Mouse (Mus musculus) kidney, postnatal 14 days (tissue): ENCODE data around the gene Adcyap1r1.

Experiments used
- DNase-seq: peaks from one replicate; pipeline ENCODE4 v3.0.0; 2022; ENCODE audit warnings: mixed read lengths

Adcyap1r1 gene

DNA sequence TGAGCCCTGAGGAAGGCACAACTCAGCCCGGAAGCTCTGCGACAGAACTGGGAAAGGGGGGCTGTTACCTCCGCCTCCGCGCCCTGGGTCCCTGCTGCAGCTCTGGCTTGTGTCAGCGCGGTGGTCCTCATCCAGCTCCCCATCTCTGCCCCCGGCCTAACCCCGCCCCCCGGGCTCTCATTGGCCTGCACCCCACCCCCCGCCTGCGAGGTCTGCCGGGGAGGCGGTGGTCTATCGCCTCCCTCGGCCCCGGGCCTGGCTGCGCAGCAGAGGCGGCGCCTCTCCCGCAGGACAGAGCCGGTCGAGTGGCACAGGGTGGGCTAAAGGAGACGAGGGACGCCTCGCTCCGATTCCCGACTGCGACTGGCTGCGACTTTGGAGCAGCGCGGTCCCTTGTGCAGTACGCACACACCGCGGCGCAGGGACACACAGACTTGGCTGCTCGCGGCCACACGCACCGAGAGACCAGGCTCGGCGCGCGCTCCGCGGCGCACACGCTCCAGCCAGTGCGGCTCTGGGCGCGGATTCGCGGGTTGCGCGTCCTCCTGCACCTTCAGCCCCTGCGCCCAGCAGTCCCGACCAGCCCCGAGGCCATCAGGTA, at the start of gene Adcyap1r1:
Gene Adcyap1r1, plus strand, starts transcription at position 208 of the 601 bp plus-strand sequence.
- peak; percentile 27 for DNase-seq

DNA sequence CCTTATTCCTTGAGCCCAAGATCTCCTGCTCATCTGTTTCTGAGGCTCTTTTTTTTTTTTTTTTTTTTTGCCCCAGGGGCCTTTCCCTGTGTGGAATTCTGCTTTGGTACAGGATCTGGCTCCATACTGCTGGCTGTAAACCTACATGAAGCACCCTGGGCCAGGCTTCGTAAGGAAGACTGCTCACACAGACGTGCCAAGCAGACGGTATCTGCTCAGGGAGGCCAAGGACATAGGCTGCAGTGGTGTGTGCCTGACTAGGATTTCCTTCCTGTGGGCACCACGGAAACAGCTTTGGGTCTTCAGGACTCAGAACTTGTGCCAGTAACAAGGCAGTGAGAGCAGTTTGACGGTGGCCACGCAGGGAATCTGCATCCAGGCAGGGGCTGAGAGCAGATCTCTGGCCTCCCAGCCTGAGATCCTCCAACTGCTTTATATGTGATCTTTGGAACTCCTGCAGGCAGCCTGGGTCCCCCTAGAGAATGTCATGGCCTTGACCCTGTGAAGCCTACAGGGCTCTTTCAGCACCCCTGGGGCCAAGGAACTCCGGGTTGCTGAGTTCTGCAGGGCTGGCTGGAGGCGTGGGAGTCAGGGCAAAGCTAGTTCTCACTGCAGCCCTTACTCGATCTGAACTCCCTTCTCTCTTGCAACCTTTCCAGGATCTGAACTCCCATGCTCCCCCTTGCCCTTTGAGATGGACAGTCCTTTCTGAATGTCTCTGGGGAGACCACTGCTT, 49.6 kb upstream of the Adcyap1r1 start:
- no peak for DNase-seq

DNA sequence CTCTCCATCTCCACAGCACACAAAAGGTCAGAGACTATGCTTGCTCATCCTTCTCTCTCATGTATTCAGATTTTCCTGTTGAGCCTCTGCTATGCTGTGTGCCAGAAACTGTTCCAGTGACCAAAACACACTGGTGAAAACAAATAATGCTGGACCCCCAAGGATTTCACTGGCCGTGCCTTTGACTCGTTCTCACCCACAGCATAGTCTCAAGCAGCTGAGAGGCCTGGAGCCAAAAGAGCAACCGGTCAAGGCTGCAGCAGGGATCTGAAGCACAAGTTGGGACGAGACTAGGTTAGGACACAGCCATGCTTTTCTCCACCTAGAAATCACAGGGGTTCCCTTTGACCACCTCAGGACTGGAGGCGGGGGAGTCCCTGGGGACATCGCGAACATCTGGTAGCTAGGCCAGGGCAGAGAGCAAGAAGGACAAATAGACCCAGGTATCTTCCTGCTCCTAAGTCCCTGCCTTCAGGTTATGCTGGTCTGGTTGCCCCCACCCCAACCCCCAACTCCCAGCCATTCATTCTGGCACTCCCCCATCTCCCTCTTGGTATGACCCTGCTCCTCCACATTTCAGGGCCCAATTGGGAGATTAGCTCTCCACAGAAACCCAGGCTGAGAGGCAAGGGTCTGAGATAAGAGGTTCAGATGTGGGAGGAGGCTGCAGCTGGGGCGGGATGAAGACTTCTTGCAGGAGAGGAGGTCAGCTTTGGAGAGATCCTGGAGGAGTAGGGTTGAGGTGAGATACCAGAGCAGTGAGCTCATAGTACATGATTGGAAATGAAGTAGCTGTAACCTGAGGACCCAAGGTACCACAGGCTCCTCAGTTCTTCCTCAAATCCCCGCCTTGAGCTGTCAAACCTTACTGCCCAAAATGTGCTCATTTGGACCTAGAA, 48.1 kb upstream of the Adcyap1r1 start:
- DNase-seq: no peak

DNA sequence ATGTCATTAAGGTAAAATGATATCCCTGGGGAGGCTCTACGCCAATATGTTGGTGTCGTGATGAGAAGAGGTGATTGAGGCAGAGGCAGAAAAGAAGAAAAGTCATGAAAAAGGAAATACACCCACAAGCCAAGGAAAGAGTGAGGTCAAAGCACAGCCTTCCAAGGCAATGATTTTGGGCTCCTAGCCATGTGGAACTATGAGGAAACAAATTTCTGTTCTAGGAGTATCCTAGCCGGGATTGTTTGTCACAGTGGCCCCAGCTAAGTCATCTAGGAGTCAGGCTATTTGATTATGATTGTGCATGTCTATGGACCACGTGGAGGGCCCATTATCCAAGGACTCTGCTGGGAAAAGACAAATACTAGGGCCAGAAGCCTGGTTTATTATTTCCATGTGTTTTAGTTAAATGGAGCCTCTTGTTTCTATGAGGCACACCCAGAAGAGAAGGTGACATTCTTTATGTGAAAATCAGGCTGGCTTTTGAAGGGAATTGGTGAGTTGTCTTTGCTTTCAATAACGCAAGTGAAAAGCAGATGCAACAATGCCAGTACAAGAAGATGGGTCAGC, 47.3 kb upstream of the Adcyap1r1 start:
- no peak for DNase-seq

DNA sequence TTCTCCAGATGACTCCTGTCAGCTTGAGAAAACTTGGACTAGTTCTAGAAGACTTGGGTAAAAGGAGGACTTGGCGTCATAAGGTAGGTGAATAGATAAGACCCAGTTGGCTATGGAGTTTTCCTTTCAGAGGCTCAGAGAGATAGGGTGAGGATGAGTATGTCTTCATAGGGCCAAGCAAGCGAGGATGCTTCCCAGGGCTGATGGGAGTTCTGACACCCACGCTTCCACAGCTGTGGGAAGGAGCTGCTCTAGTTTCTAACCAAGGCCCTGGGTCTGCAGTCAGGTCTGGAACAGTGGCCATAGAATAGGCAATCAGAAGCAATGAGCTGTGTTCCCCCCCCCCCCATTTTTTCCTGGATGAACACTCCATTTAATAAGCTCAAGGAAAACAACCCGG, 44.4 kb upstream of the Adcyap1r1 start:
- no peak for DNase-seq

DNA sequence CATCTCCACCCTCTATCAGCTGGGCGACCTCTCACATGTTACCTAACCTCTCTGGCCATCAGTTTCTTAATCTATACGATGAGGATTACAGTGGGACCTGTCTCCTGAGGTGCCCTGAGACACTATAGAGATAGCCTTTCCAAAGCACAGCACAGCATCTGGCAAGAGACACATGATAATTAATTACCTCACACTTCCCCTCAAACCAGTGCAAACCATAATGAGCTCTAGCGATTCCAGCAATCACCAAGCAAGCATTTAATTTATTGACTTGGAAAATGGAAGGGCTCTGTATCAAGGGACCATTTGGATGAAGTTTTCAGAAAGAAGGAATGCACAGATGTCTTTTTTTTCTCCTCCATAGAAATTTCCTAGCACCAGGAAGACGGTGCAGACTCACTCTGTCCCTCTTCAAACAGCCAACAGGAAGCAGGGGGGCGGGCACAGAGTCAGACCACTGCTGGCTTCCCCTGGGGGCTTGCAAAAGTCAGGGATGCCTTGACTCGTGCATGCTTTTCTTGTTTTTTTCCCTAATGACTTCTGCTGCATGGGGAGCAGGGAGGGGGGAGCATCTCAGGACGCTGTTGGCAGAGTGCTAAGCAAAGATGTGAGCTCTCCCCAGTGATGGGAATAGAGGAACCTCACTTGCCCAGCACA, 41.5 kb upstream of the Adcyap1r1 start:
- peak; percentile 54 for DNase-seq

DNA sequence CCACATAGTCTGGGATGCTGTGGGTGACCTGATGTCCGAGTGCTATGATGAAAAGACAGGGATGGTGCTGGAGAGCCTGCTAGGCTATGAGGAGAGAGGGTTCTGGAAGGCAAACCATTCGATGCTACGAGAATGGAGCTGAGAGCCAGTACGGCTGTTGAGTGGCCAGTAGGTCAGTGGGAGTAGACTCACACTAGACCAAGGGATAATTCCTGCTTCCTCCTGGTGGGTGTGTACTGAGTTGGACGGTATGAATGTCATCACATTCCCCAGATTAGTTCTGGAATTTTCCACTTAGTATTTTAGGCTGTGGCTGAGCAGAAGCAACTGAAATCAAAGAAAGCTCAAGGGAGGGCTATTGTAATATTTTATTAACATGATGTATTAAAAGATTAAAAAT, 40.8 kb upstream of the Adcyap1r1 start:
- DNase-seq: peak; percentile 26

DNA sequence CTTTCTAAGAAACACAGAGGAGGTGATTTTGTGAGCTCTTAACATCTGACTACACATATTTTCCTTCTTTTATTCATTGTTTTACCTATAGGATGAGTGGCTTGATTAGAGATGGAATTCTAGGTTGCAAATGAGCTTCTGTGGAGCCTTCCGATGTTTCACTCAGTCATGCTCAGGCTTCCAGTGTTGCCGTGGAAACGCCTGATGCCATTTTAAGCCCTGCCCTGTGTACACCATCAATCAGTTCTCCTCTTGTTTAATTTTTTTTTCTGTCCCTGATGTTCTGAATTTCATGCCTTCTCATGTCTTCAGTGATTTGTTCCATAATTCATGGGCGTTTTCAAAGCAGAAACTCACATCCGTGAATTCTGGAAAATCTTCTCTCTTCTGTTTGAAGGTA, 35.6 kb upstream of the Adcyap1r1 start:
- DNase-seq: no peak

DNA sequence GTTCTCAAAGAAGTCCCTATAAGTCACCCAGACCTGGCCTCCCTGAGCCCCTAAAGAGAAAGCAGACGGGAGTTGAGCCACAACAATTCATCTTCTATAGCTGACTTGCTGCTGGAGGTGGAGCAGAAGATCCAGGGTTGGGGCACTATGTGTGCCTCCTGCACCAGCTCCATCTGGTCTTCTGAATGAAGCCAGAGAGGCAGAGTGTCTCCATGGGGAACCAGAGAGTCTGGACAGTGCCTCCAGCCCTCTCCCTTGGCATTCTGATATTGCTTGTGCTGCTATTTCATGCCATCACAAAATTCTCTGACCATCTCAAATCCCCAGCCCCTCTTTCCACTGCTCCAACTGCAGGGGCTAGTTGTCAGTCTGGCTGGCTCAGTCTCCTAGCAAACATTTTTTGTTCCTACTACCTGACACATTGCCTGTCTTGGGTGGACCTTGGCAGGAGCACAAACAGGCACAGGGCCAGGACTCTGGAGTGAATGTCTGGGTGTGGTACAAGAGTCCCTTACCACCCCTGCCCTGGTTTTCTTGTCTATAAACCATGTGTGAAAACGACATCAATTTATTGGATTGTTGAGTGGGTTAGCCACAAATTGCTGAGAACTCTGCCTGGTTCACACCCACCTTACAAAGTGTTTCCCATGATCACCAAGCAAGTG, 32.9 kb upstream of the Adcyap1r1 start:
- DNase-seq: no peak

DNA sequence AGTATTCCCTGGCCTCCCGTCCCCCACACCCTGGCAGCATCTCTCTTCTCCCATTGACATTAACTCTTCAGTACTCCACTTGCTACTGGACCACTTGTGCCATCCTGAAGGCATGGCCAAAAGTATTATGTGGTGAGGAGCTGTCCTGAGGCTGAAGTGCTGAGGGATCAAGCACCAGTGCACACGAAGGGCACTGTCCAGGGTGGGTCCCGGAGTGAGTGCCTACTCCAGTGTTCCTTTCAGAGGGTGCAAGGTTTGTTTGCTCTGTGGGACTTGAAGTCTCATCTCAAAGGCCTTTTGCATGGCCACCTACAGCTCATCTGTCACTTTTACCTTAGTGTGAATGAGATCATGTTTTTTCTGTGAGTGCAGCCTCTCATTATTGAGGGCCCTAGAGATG, 31.4 kb upstream of the Adcyap1r1 start:
- DNase-seq: no peak

DNA sequence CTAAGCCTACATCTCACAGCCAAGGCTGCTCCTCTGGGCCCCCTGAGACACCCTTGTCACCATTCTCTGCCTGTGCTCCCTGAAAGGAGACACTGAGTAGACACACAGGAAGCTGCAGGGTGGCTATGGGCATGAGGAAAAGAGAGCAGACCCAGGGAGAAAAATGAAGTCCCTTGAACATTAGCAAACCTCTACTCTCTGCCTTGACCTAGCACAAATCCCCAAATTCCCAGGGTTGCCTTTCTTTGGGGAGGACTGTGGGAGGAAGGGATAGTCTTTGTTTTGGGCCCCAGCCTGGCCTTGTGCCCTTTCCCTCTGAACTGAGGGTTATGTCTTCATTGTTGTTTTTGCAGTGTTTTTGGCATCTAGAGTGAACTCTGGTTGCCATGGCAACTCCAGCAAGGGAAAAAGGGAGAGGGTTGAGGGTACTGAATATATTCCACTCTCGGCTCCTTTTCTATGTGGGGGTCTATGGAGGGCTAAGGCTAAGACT, 30.9 kb upstream of the Adcyap1r1 start:
- DNase-seq: no peak

DNA sequence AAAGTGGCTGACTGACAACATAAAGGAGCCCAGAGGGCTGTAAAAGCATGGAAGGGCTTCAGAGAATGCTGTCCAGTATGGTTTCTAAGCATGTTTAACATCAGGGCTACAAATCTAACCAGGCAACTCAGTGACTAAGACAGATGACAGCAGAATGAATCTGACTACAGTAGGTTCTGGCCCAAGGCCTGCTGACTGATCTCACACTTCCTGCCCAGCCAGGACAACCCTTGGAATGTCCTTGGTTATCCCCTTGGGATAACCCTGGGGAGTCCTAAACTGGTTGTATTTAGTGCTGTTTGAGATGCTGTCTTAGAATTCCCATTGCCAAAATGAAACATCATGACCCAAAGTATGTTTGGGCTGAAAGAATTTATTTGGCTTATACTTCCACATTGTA, 19.7 kb upstream of the Adcyap1r1 start:
- DNase-seq: no peak

DNA sequence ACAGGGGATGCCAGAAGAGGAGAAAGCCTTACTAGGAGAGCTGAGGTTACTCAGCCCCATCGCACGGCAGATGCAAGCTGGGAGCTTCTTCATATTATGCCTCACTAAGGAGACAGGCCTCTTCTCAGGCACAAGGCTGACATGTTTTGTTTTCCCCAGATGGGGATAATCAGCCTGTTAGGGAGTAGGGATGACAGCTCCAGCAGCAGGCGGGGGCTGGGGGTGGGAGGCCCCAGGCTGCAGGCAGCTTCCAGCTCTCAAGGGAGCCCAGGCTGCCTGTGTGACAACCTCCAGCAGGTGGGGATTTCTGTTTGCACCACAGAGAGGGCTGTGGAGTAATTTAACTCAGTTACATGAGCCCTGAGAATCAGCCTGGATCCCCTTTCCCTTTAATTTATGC, 17.4 kb upstream of the Adcyap1r1 start:
- DNase-seq: peak; percentile 35

DNA sequence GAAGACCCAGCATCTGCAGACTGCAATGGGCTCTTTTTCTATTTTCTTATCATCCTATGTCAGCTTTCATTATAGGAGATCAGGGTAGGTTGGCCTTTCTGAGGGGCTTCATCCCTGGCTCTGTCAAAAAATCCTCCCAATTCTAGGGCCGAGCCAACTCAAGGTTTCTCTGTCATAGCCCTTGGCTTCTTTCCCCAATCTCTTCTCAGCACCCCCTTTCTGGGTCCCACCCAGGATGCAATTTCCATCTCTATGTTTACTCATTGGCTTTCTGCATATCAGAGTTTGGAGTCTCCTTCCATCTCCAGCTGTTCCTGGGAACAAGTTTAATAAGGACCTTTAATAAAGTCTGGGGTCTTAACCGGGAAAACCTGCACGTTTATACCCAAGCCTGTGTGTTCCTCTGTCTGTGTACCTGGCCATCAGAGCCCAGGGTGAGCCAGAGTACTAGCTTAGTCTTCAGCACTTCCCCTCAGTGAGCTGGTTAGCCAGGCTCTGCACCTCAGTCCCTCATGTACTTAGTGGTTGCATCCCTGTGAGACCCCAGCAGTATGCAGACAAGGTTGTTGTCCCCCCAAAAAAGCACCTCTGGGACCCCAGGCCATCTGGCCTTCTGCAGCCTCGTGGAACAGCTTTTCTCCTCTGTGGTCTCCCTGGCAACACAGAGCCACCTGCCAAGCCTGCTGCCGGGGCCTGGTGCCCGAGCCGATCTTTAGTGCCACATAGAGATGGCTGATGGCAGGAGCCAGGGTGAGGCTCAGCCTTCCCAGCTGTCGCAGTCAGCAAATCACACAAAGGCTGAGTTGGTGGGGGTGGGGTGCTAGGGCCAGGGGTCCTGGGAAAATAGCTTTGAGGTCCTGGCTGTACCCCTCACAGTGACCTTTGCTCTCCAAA, 16.3 kb upstream of the Adcyap1r1 start:
- no peak for DNase-seq

DNA sequence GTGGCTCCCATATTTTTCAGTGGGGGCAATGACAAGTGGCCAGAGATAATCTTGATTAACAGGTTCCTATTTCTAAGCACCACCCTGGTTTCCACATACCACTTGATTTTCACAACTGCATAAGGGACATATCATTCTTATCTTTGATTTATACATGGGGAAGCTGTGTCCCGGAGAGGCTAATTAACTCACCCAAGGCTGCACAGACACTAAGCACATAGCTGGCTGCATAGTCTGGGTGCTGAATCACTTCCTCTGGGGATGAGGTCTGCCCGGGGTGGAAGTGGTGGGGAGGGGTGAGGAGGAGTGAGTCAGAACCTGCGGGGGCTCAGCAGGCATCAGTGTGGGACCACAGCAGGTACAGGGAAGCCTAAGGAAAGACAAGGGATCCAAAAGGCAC, 13.9 kb upstream of the Adcyap1r1 start:
- no peak for DNase-seq

DNA sequence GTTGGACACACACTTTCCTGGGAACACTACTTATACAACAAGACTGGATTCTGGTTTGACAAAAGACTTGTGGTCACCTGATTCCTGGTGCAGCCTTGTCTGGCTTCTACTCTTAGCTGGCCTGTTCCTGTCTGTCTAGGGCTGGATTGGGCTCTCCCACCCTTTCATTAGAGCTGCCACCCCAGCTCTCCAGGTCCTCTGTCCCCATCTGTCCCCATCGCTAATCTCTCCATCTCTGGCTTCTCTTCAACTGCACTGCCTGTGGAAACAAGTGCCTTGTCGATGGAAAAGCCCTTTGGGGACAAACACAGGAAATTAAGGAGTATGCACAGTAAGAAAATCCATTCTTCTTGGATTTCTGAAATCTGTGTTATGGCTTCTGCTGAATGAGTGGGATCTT, 12.9 kb upstream of the Adcyap1r1 start:
- no peak for DNase-seq

DNA sequence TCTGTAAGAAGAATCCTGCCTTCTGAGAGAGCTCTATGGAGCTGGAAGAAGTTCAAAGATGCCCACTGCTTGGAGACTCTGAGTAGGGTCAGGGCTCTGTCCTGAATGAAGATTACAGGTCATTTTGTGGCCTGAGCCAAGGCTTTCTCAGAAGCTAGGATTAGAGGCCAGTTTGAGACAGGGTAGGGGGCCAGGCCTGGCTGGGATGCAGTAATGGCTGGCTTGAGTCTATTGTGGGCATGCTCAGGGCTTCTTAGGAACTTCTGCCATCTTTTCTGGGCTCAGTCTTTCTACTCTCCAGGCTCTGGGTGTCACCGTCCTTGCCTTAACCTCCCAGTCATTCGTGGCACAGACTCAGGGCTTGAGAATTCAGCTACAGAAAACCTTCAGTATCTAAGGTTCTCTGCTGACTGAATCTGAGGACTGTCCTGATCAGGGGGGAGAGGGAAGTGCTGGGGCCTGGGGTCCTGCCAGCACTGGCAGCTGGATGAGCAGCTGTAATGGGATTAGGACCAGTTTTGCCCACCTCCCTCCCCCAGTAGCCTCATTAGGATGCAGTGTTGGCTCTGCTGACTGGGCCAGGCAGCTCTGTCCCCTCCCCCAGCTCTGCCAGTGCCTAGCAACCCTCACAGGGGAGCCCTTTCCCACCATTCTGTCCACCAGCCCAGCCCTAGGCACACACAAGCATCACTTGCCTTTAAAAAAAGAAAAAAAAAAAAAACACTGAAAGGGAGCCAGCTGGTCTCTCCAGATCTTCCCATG, 7.7 kb upstream of the Adcyap1r1 start:
- no peak for DNase-seq

DNA sequence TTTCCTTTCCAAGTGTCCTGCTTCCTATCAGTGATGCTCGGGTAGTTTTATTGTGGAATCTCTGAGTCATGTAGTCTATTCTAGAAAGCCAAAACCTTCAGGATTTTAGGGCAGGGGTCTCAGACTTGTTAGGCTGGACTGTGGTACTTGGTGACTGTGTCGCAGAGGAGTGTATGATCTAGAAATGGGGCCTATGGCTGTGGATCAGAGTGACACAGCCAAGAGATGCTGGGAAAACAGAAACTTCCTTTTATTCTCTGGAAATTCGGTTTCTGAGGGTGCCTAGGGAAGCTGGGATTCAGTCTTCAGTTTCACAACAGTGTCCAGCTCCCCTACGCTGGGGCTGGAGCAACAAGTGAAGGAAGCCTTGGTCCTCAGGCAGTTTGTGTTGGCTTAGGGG, 7.1 kb upstream of the Adcyap1r1 start:
- no peak for DNase-seq

DNA sequence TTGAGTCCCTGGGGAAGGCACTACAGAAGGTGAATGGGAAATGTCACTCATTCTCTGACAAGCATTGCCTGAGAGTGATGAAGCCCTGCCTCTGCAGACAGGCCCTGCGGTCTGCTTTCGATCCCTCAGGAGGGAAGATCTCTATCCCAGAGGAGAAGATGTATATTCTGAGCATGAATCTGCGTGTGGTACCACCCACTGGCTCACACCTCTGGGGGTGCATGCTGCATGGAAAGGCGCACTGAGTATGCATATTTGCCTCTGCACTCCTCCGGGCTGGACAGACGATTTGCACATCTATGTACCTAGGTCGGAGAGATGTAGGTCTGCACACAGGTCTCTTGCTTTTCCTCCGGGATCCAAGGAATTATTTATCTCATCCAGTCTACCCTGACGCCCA, 3.6 kb upstream of the Adcyap1r1 start:
- DNase-seq: no peak

DNA sequence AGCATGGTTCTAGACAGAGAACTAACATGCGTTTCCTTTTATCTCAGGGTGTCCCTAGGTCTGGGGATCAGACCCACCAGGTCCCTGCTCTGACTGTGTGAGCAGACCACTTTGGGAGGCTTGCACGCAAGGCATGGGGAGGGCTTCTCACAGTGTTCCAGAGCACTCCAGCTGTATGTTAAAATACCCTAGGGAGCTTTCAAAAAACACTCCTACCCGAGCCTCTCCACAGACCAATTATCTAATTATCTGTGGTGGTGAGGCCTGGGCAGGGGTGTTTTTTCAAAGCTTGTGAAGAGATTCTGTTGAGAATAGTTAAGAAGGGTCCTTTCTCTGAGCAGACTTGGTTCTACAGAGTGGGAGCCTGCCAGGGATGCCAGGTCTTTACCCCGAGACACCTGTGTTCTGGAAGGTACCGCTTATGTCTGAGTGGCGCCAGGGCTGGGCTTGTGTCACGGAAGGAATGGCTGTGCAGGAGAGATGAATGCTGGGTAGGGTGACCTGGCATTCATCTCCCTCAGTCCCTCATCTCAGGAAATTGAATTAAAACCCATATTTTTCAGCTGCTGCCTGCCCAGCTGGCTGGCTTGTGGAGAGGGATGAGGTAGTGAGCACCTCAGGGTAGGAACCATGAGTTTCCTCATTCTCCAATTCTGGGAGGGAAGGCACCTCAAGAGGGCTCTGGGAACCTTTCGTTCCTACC, 2.7 kb upstream of the Adcyap1r1 start:
- DNase-seq: no peak
